ENCODE assay signal across 10 mouse cellular contexts in the genomic region with DNA sequence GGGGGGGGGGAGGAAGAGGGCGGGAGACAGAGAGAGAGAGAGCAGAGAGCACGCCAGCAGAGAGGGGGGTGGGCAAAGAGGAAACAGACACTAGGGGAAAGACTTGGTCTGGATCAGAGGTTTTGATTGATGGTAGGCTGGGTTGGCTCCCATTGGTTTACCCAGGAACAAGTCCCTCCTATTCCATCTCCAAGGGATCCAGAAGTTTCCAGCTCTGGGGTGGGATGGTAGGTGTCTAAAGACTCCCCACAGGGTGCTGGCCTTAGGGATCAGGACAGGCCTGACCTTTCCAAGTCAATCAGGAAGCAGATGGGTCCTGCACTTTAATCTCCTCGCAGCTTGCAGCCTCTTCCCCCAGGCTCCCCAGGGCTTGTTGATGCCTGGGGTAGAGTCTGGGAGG. TPM values are rescaled to one million over a fixed set of nuclear protein-coding genes. Genes with fewer than 3 reads are reported as not detected.
A peak's percentile ranks its signal among the peaks of the same experiment; 100 is the strongest.
DNase-seq lines count a peak whose midpoint lies in the region; ATAC-seq and TF ChIP-seq lines count a peak whose summit lies in the region.
"Had no signal": no experiment of that assay in that cellular context is flagged by ENCODE, and none has a peak within 500 bp of the region (broad histone marks: within the 10 kb centered on the region; RNA-seq: fewer than 3 reads in every experiment).

No protein-coding gene starts in this region.

- H3K27me3 ChIP-seq in hindbrain, postnatal 0 days (ENCODE audit: insufficient read depth, low read length) = no peaks in the 10 kb centered on the region
- peaks cover 15% of the 10 kb centered on the region for H3K27me3 ChIP-seq in hindbrain, embryonic 10.5 days (ENCODE audit: insufficient read depth, poor library complexity, severe bottlenecking)
- H3K27me3 ChIP-seq in limb, embryonic 13.5 days = no peaks in the 10 kb centered on the region

- no peaks in the 10 kb centered on the region for H3K9me3 ChIP-seq in hindbrain, postnatal 0 days (ENCODE audit: low read length)
- H3K9me3 ChIP-seq in hindbrain, embryonic 10.5 days = no peaks in the 10 kb centered on the region
- H3K9me3 ChIP-seq in limb, embryonic 13.5 days = no peaks in the 10 kb centered on the region

- no peak overlapping the region for H3K9ac ChIP-seq in hindbrain, postnatal 0 days (replicated peaks; ENCODE audit: low read length)
- H3K9ac ChIP-seq in limb, embryonic 13.5 days = no peak overlapping the region

- H3K27ac ChIP-seq in hindbrain, postnatal 0 days = no peak overlapping the region
- H3K27ac ChIP-seq in hindbrain, embryonic 10.5 days = no peak overlapping the region
- H3K27ac ChIP-seq in limb, embryonic 13.5 days = peak overlapping the region; percentile 63; the same call in 1 of the 2 replicates

- no peak overlapping the region for H3K4me3 ChIP-seq in hindbrain, postnatal 0 days (ENCODE audit: low read length)
- H3K4me3 ChIP-seq in hindbrain, embryonic 10.5 days = no peak overlapping the region
- H3K4me3 ChIP-seq in limb, embryonic 13.5 days = no peak overlapping the region; the same call in 1 of the 2 replicates

- WGBS in hindbrain, postnatal 0 days = 21% methylated on average over 2 of the region's 3 CpGs
- 27% methylated on average over 3 of the region's 3 CpGs for WGBS in hindbrain, embryonic 10.5 days
- 16% methylated on average over 3 of the region's 3 CpGs for WGBS in limb, embryonic 13.5 days

- H3K4me1 ChIP-seq in hindbrain, postnatal 0 days (ENCODE audit: insufficient read depth, low read length) = no peaks in the 10 kb centered on the region
- H3K4me1 ChIP-seq in hindbrain, embryonic 10.5 days (replicated peaks) = peaks cover 31% of the 10 kb centered on the region
- peaks cover 45% of the 10 kb centered on the region for H3K4me1 ChIP-seq in limb, embryonic 13.5 days

- no peak for TF ChIP-seq CTCF in hindbrain, postnatal 0 days (IDR thresholded peaks at IDR 0.05; ENCODE audit: low read depth)

- no peak overlapping the region for H3K4me2 ChIP-seq in hindbrain, postnatal 0 days (ENCODE audit: low read depth, low read length)
- H3K4me2 ChIP-seq in limb, embryonic 13.5 days (replicated peaks) = peak overlapping the region; percentile 27; the same call in 1 of the 2 replicates

- H3K36me3 ChIP-seq in hindbrain, postnatal 0 days (ENCODE audit: insufficient read depth, low read length) = no peaks in the 10 kb centered on the region
- peaks cover 12% of the 10 kb centered on the region; the same call in 1 of the 2 replicates for H3K36me3 ChIP-seq in hindbrain, embryonic 10.5 days
- peaks cover 15% of the 10 kb centered on the region for H3K36me3 ChIP-seq in limb, embryonic 13.5 days

- peak; percentile 46; the same call in 1 of the 2 replicates for ATAC-seq in hindbrain, postnatal 0 days
- ATAC-seq in limb, embryonic 13.5 days (ENCODE audit: low FRiP score, low read depth) = peak; percentile 53

- DNase-seq in hindbrain, postnatal 0 days (ENCODE audit: low spot score) = peak; percentile 9
- no peak for DNase-seq in hindbrain, embryonic 10.5 days (ENCODE audit: low spot score)
- DNase-seq in lung, postnatal 10 days = peak; percentile 53
- no peak for DNase-seq in lung, postnatal 14 days
- peak; percentile 18 for DNase-seq in retina, embryonic 14.5 days (ENCODE audit: low spot score)
- DNase-seq in adrenal gland, postnatal 36 days = no peak
- DNase-seq in frontal cortex, postnatal 14 days (ENCODE audit: low spot score in 2 of 2) = no peak
- DNase-seq: cerebellum, postnatal 25 days had no signal

RNA-seq across cellular contexts. Expression of a gene that starts 5.6 kb away (rescaled TPM):
- 3.8 and 4.5 TPM in 2 replicates for total RNA-seq in hindbrain, postnatal 0 days (2014; rRNA removed)
- 4.1 and 4.4 TPM in 2 replicates for polyA plus RNA-seq in hindbrain, postnatal 0 days (2015; fragmentation: Nextera tagmentation; extraction: Ambion mirVana)
- polyA plus RNA-seq in hindbrain, embryonic 10.5 days (2016; fragmentation: Nextera tagmentation; extraction: Ambion mirVana) = 1.8 and 2.9 TPM in 2 replicates
- polyA plus RNA-seq in limb, embryonic 13.5 days (2015; fragmentation: Nextera tagmentation; extraction: Ambion mirVana) = 4.6 and 6.2 TPM in 2 replicates
- total RNA-seq in adrenal gland, postnatal 36 days (2021) = 10 to 100 TPM in 1 of 2 experiments, 1 to 10 TPM in 1; 5.9 to 12.9 TPM

RNA-seq across cellular contexts. Expression of a gene that starts 10.2 kb away (rescaled TPM):
- 44.2 and 47.7 TPM in 2 replicates for total RNA-seq in hindbrain, postnatal 0 days (2014; rRNA removed)
- polyA plus RNA-seq in hindbrain, postnatal 0 days (2015; fragmentation: Nextera tagmentation; extraction: Ambion mirVana) = 34.6 and 37.1 TPM in 2 replicates
- polyA plus RNA-seq in hindbrain, embryonic 10.5 days (2016; fragmentation: Nextera tagmentation; extraction: Ambion mirVana) = 47.8 and 51.1 TPM in 2 replicates
- polyA plus RNA-seq in limb, embryonic 13.5 days (2015; fragmentation: Nextera tagmentation; extraction: Ambion mirVana) = 35.2 and 35.7 TPM in 2 replicates
- total RNA-seq in adrenal gland, postnatal 36 days (2021) = 10 to 100 TPM; 31.7 to 37.4 TPM

RNA-seq across cellular contexts. Expression of a gene that starts 41.7 kb away (rescaled TPM):
- total RNA-seq in hindbrain, postnatal 0 days (2014; rRNA removed) = 88.2 and 103 TPM in 2 replicates
- 15.0 and 18.9 TPM in 2 replicates for polyA plus RNA-seq in hindbrain, postnatal 0 days (2015; fragmentation: Nextera tagmentation; extraction: Ambion mirVana)
- 2.8 and 4.9 TPM in 2 replicates for polyA plus RNA-seq in hindbrain, embryonic 10.5 days (2016; fragmentation: Nextera tagmentation; extraction: Ambion mirVana)
- 5.2 and 5.5 TPM in 2 replicates for polyA plus RNA-seq in limb, embryonic 13.5 days (2015; fragmentation: Nextera tagmentation; extraction: Ambion mirVana)
- total RNA-seq in adrenal gland, postnatal 36 days (2021) = 10 to 100 TPM; 45.2 to 65.2 TPM

RNA-seq across cellular contexts. Expression of a gene that starts 52.0 kb away (rescaled TPM):
- 2.0 and 3.0 TPM in 2 replicates for total RNA-seq in hindbrain, postnatal 0 days (2014; rRNA removed)
- polyA plus RNA-seq in hindbrain, postnatal 0 days (2015; fragmentation: Nextera tagmentation; extraction: Ambion mirVana) = 0.85 and 1.3 TPM in 2 replicates
- polyA plus RNA-seq in hindbrain, embryonic 10.5 days (2016; fragmentation: Nextera tagmentation; extraction: Ambion mirVana) = 0.95 and 1.3 TPM in 2 replicates
- 0.29 and 0.41 TPM in 2 replicates for polyA plus RNA-seq in limb, embryonic 13.5 days (2015; fragmentation: Nextera tagmentation; extraction: Ambion mirVana)
- total RNA-seq in adrenal gland, postnatal 36 days (2021) = under 1 TPM; 0.40 to 0.56 TPM
- total RNA-seq: hematopoietic stem cell, adult 5-6 weeks had no signal

RNA-seq across cellular contexts. Expression of a gene that starts 53.7 kb away (rescaled TPM):
- total RNA-seq in hindbrain, postnatal 0 days (2014; rRNA removed) = 62.6 and 68.3 TPM in 2 replicates
- polyA plus RNA-seq in hindbrain, postnatal 0 days (2015; fragmentation: Nextera tagmentation; extraction: Ambion mirVana) = 35.5 and 37.0 TPM in 2 replicates
- 58.8 and 62.0 TPM in 2 replicates for polyA plus RNA-seq in hindbrain, embryonic 10.5 days (2016; fragmentation: Nextera tagmentation; extraction: Ambion mirVana)
- 68.9 and 69.0 TPM in 2 replicates for polyA plus RNA-seq in limb, embryonic 13.5 days (2015; fragmentation: Nextera tagmentation; extraction: Ambion mirVana)
- 10 to 100 TPM; 45.4 to 55.0 TPM for total RNA-seq in adrenal gland, postnatal 36 days (2021)

Comparison
In these comparisons a context has a peak if more than half of its experiments do, and no peak if none do; other contexts are left out.
1. DNase-seq: peak in hindbrain, postnatal 0 days (single experiment), lung, postnatal 10 days (single experiment) and retina, embryonic 14.5 days (single experiment); none in hindbrain, embryonic 10.5 days (single experiment), lung, postnatal 14 days (single experiment), adrenal gland, postnatal 36 days (0 of 2) and frontal cortex, postnatal 14 days (0 of 2).